Mouse (Mus musculus) intestine, postnatal 0 days (tissue): ENCODE data around the gene Tfdp2. TPM values are rescaled to one million over a fixed set of nuclear protein-coding genes. Genes with fewer than 3 reads are reported as not detected.
A peak's percentile ranks its signal among the peaks of the same experiment; 100 is the strongest.

Experiments
- ATAC-seq: fragments of 200-750 bp; cut with Nextera tagmentation; 2 replicates; pipeline ENCODE4 v1.8.0; 2017; ENCODE audit warnings: mild to moderate bottlenecking, moderate TSS enrichment, moderate library complexity
- H3K27ac ChIP-seq: fragments of 300-500 bp; sonication (generic); 2 replicates; pipeline ENCODE4 v1.5.1; 2014; ENCODE audit warnings: mild to moderate bottlenecking, low read depth, low read length, moderate library complexity
- H3K27me3 ChIP-seq: fragments of 300-500 bp; sonication (generic); replicated peaks from 2 replicates; pipeline ENCODE4 v1.6.1; 2014; ENCODE audit warnings: low read length, mixed read lengths; ENCODE audit not compliant: control insufficient read depth, insufficient read depth
- H3K36me3 ChIP-seq: fragments of 300-500 bp; sonication (generic); 2 replicates; pipeline ENCODE4 v1.6.1; 2014; ENCODE audit warnings: mild to moderate bottlenecking, moderate library complexity; ENCODE audit not compliant: control insufficient read depth, insufficient read depth
- H3K4me1 ChIP-seq: fragments of 300-500 bp; sonication (generic); replicated peaks from 2 replicates; pipeline ENCODE4 v1.6.1; 2014; ENCODE audit warnings: antibody characterized with exemption, low read length, mixed read lengths; ENCODE audit not compliant: control insufficient read depth, insufficient read depth
- H3K4me2 ChIP-seq: fragments of 300-500 bp; sonication (generic); replicated peaks from 2 replicates; pipeline ENCODE4 v1.6.1; 2014; ENCODE audit warnings: low read depth, mild to moderate bottlenecking, moderate library complexity
- H3K4me3 ChIP-seq: fragments of 300-500 bp; sonication (generic); 2 replicates; pipeline ENCODE4 v1.5.1; 2014; ENCODE audit warnings: low read depth, low read length
- H3K9ac ChIP-seq: fragments of 300-500 bp; sonication (generic); 2 replicates; pipeline ENCODE4 v1.6.1; 2014; ENCODE audit warnings: mild to moderate bottlenecking, low read depth, low read length
- H3K9me3 ChIP-seq: fragments of 300-500 bp; sonication (generic); 2 replicates; pipeline ENCODE4 v1.6.1; 2016; ENCODE audit warnings: mixed run types; ENCODE audit not compliant: control insufficient read depth
- CTCF ChIP-seq: sonication (generic); IDR thresholded peaks from 2 replicates; pipeline ENCODE4 v1.5.1; 2016; ENCODE audit warnings: low read depth, mild to moderate bottlenecking, control low read depth, antibody characterized with exemption, moderate library complexity
- WGBS: fragments of 180-500 bp; shearing (Covaris S2); extraction: QIAGEN DNeasy Blood & Tissue Kit; methylation state at CpG from one replicate; pipeline ENCODE4 v1.1.7; 2014; 5-methylcytosine and 5-hydroxymethylcytosine counted together
- polyA plus RNA-seq: library from polyadenylated mRNA; unstranded; fragments of >200 nt; fragmentation: Nextera tagmentation; extraction: Ambion mirVana; gene quantifications from 2 replicates; pipeline ENCODE4 v1.2.1, GENCODE M21; 2015

The Tfdp2 gene
- 42.9 and 43.2 TPM in 2 replicates for polyA plus RNA-seq

DNA sequence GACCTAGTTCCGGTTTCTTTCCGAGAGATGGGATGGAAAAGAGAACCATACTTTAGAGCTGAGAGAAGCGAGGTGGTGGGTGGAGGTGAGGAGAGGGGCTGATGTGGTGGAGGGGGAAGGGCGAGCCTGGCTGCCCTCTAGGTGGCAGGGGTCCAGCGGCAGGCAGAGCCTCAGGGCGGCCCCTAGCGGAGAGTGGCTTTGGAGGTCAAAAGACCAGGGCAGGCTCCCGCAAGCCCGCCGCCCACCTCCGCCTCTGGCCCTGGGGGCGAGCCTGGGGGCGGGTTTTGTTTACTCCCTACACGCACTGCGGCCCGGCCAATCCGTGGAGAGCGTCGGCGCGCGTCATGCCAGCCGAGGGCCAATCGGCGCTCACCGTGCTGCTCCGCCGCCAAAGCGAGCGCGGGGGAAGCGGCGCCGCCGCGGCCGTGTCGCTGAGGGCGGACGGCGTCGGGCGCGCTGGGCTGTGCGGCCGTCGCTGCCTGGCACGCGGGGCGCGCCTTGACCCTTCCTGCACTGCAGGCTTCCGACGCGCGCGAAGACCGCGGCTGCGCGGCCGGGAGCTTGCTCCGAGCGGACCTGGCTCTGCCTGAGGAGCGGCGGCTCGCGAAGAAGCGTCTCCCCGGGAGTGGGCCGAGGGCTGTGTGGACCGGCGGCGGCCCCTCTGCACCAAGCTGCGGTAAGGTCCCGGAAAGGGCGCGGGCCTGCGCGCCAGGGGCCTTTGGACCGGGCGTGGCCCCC is at the start of gene Tfdp2:
Gene Tfdp2 (plus strand): TSS at position 391 of the 738 bp plus-strand sequence.
- no peaks in the 10 kb centered on the region for H3K27me3 ChIP-seq
- no peaks in the 10 kb centered on the region for H3K36me3 ChIP-seq
- H3K9ac ChIP-seq = peak within 1 kb of the TSS; percentile 81
- 0 out of 2 replicates have a peak, but pooled peaks cover 7% of the 10 kb centered on the region for H3K4me1 ChIP-seq
- H3K4me3 ChIP-seq = peak within 1 kb of the TSS; percentile 78
- H3K4me2 ChIP-seq = peak within 1 kb of the TSS; percentile 95
- peak within 1 kb of the TSS; percentile 95 for H3K27ac ChIP-seq
- under 1% methylated on average over 76 of the region's 81 CpGs for WGBS
- peak; percentile 99 for ATAC-seq
- no peaks in the 10 kb centered on the region for H3K9me3 ChIP-seq
- peak; percentile 69 for TF ChIP-seq CTCF

GRCm38 (mm10) chr9:96152801-96153200 is 43.3 kb upstream of the Tfdp2 start:
- H3K4me2 ChIP-seq = no peak overlapping the region
- H3K27ac ChIP-seq = no peak overlapping the region
- H3K4me1 ChIP-seq = no peaks in the 10 kb centered on the region
- whole genome bisulfite sequencing = 89% methylated on average over 7 of the region's 7 CpGs
- no peak overlapping the region for H3K9ac ChIP-seq
- H3K9me3 ChIP-seq = no peaks in the 10 kb centered on the region
- no peak for ATAC-seq
- TF ChIP-seq CTCF = no peak
- no peaks in the 10 kb centered on the region for H3K27me3 ChIP-seq
- no peak overlapping the region for H3K4me3 ChIP-seq
- H3K36me3 ChIP-seq = peaks cover 6% of the 10 kb centered on the region

- 37% methylated on average over 4 of the region's 4 CpGs for WGBS
Measured at GRCm38 (mm10) chr9:96158431-96158830, 37.6 kb upstream of the Tfdp2 start.

GRCm38 (mm10) chr9:96159047-96159446 is 37.0 kb upstream of the Tfdp2 start:
- no peaks in the 10 kb centered on the region for H3K9me3 ChIP-seq
- no peak for TF ChIP-seq CTCF
- no peak overlapping the region for H3K9ac ChIP-seq
- 70% methylated on average over 3 of the region's 3 CpGs for WGBS
- no peak overlapping the region for H3K4me2 ChIP-seq
- no peak for ATAC-seq
- no peak overlapping the region for H3K4me3 ChIP-seq
- H3K27ac ChIP-seq = no peak overlapping the region
- H3K27me3 ChIP-seq = no peaks in the 10 kb centered on the region
- H3K36me3 ChIP-seq = peaks cover 3% of the 10 kb centered on the region; the same call in 1 of the 2 replicates
- no peaks in the 10 kb centered on the region for H3K4me1 ChIP-seq

More at GRCm38 (mm10) chr9:96158431-96158830, 37.6 kb upstream of the Tfdp2 start:
- H3K9ac ChIP-seq = no peak overlapping the region
- H3K4me2 ChIP-seq = no peak overlapping the region
- no peak overlapping the region for H3K4me3 ChIP-seq
- no peaks in the 10 kb centered on the region for H3K4me1 ChIP-seq
- H3K27ac ChIP-seq = no peak overlapping the region
- no peaks in the 10 kb centered on the region for H3K27me3 ChIP-seq
- ATAC-seq = no peak
- H3K36me3 ChIP-seq = peaks cover 3% of the 10 kb centered on the region; the same call in 1 of the 2 replicates
- H3K9me3 ChIP-seq = no peaks in the 10 kb centered on the region
- no peak for TF ChIP-seq CTCF

GRCm38 (mm10) chr9:96160767-96161166 is 35.3 kb upstream of the Tfdp2 start:
- no peaks in the 10 kb centered on the region for H3K9me3 ChIP-seq
- H3K27me3 ChIP-seq = no peaks in the 10 kb centered on the region
- 60% methylated on average over 3 of the region's 3 CpGs for WGBS
- H3K36me3 ChIP-seq = peaks cover 3% of the 10 kb centered on the region; the same call in 1 of the 2 replicates
- no peak for TF ChIP-seq CTCF
- no peak overlapping the region for H3K27ac ChIP-seq
- H3K4me2 ChIP-seq = no peak overlapping the region
- H3K4me3 ChIP-seq = no peak overlapping the region
- no peak for ATAC-seq
- no peaks in the 10 kb centered on the region for H3K4me1 ChIP-seq
- no peak overlapping the region for H3K9ac ChIP-seq

DNA sequence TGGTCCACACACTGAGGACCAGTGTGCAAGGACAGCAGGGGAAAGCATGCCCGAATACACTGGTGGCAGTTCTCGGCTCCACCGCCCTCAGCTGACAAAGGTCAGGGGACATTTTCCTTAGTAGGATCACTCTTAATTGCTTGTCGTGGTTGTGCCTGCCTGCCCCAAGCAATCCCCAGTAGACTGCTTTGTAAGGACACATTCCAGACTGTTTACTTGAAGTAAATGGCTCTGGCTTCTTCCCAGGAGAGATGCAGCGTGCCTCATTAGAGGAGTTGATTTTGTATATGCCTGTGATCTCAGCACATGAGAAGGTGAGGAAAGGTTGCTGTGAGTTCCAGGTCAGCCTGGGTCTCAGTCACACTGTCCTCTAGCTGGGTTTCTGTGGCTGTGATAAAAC is 33.7 kb upstream of the Tfdp2 start:
- Histone ChIP-seq H3K27ac (no peak overlapping the region), H3K36me3 (no peaks in the 10 kb centered on the region), H3K9me3 (no peaks in the 10 kb centered on the region), H3K9ac (no peak overlapping the region), H3K4me2 (no peak overlapping the region), H3K4me1 (no peaks in the 10 kb centered on the region), H3K27me3 (no peaks in the 10 kb centered on the region), H3K4me3 (no peak overlapping the region)
- ATAC-seq = no peak
- WGBS = 70% methylated on average over 5 of the region's 5 CpGs
- TF ChIP-seq CTCF = no peak
